Mouse (Mus musculus): ENCODE results near the gene Gm47791. TPM values are rescaled to one million over a fixed set of nuclear protein-coding genes. Genes with fewer than 3 reads are reported as not detected.

The Gm47791 gene
- polyA plus RNA-seq, 1 experiment from 2014 or later: not detected

GRCm38 (mm10) chr1:82779388-82779966, 8.4 kb upstream of the Gm47791 start:
- no peak overlapping the region for H3K4me2 ChIP-seq

GRCm38 (mm10) chr1:82775293-82775692, 4.2 kb upstream of the Gm47791 start:
- H3K27ac ChIP-seq (replicated peaks): no peak overlapping the region
- no peaks in the 10 kb centered on the region for H3K27me3 ChIP-seq
- H3K9me3 ChIP-seq: no peaks in the 10 kb centered on the region
- no peak for ATAC-seq (ENCODE audit: low FRiP score, low read depth)
- H3K36me3 ChIP-seq: no peaks in the 10 kb centered on the region
- no peak overlapping the region for H3K4me3 ChIP-seq
- H3K4me2 ChIP-seq: no peak overlapping the region
- WGBS: 94% methylated on average over 4 of the region's 4 CpGs
- H3K4me1 ChIP-seq (replicated peaks): no peaks in the 10 kb centered on the region
- no peak overlapping the region for H3K9ac ChIP-seq

More at GRCm38 (mm10) chr1:82779388-82779966, 8.4 kb upstream of the Gm47791 start:
- no peak overlapping the region for H3K9ac ChIP-seq
- no peak for ATAC-seq (ENCODE audit: low FRiP score, low read depth)
- H3K9me3 ChIP-seq: no peaks in the 10 kb centered on the region
- no peaks in the 10 kb centered on the region for H3K27me3 ChIP-seq
- no peak overlapping the region for H3K27ac ChIP-seq (replicated peaks)
- whole genome bisulfite sequencing: 88% methylated on average over 6 of the region's 6 CpGs
- H3K36me3 ChIP-seq: no peaks in the 10 kb centered on the region
- H3K4me1 ChIP-seq (replicated peaks): no peaks in the 10 kb centered on the region
- H3K4me3 ChIP-seq: no peak overlapping the region

GRCm38 (mm10) chr1:82773208-82773607, 2.2 kb upstream of the Gm47791 start:
- 76% methylated on average over 5 of the region's 5 CpGs for WGBS
- no peak overlapping the region for H3K9ac ChIP-seq
- no peaks in the 10 kb centered on the region for H3K36me3 ChIP-seq
- H3K4me2 ChIP-seq: no peak overlapping the region
- H3K4me3 ChIP-seq: no peak overlapping the region
- no peaks in the 10 kb centered on the region for H3K4me1 ChIP-seq (replicated peaks)
- no peaks in the 10 kb centered on the region for H3K9me3 ChIP-seq
- H3K27me3 ChIP-seq: no peaks in the 10 kb centered on the region
- ATAC-seq (ENCODE audit: low FRiP score, low read depth): no peak
- H3K27ac ChIP-seq (replicated peaks): no peak overlapping the region

- no peaks in the 10 kb centered on the region for H3K36me3 ChIP-seq
- H3K27me3 ChIP-seq: no peaks in the 10 kb centered on the region
- H3K4me1 ChIP-seq (replicated peaks): no peaks in the 10 kb centered on the region
- no peaks in the 10 kb centered on the region for H3K9me3 ChIP-seq
- H3K27ac ChIP-seq (replicated peaks): no peak overlapping the region
- WGBS: 90% methylated on average over 4 of the region's 4 CpGs
- no peak overlapping the region for H3K9ac ChIP-seq
- ATAC-seq (ENCODE audit: low FRiP score, low read depth): no peak
- H3K4me3 ChIP-seq: no peak overlapping the region
- no peak overlapping the region for H3K4me2 ChIP-seq
Observed at GRCm38 (mm10) chr1:82772428-82772827, 1.4 kb upstream of the Gm47791 start.

- Histone ChIP-seq H3K4me1 (replicated peaks) (no peaks in the 10 kb centered on the region), H3K27me3 (no peaks in the 10 kb centered on the region), H3K4me2 (no peak within 1 kb of the TSS), H3K36me3 (no peaks in the 10 kb centered on the region), H3K9me3 (no peaks in the 10 kb centered on the region), H3K27ac (replicated peaks) (no peak within 1 kb of the TSS), H3K4me3 (no peak within 1 kb of the TSS), H3K9ac (no peak within 1 kb of the TSS)
- WGBS: 79% methylated on average over 5 of the region's 5 CpGs
- no peak for ATAC-seq (ENCODE audit: low FRiP score, low read depth)
Observed at GRCm38 (mm10) chr1:82768269-82768668, 2.8 kb downstream of the Gm47791 start, which contains the start of gene Tm4sf20. Gene Tm4sf20 (minus strand): TSS chr1:82768461.

GRCm38 (mm10) chr1:82766641-82767040, 4.4 kb downstream of the Gm47791 start:
- no peaks in the 10 kb centered on the region for H3K4me1 ChIP-seq (replicated peaks)
- H3K4me3 ChIP-seq: no peak overlapping the region
- no peak for ATAC-seq (ENCODE audit: low FRiP score, low read depth)
- no peaks in the 10 kb centered on the region for H3K27me3 ChIP-seq
- no peak overlapping the region for H3K4me2 ChIP-seq
- H3K9me3 ChIP-seq: no peaks in the 10 kb centered on the region
- WGBS: 86% methylated on average over 4 of the region's 4 CpGs
- no peaks in the 10 kb centered on the region for H3K36me3 ChIP-seq
- no peak overlapping the region for H3K27ac ChIP-seq (replicated peaks)
- H3K9ac ChIP-seq: no peak overlapping the region

GRCm38 (mm10) chr1:82766227-82766626, 4.8 kb downstream of the Gm47791 start:
- Histone ChIP-seq H3K27ac (replicated peaks) (no peak overlapping the region), H3K9me3 (no peaks in the 10 kb centered on the region), H3K4me2 (no peak overlapping the region), H3K4me3 (no peak overlapping the region), H3K4me1 (replicated peaks) (no peaks in the 10 kb centered on the region), H3K9ac (no peak overlapping the region), H3K36me3 (no peaks in the 10 kb centered on the region), H3K27me3 (no peaks in the 10 kb centered on the region)
- WGBS: 87% methylated on average over 1 of the region's 1 CpGs
- no peak for ATAC-seq (ENCODE audit: low FRiP score, low read depth)

- H3K27ac ChIP-seq (replicated peaks): no peak overlapping the region
- ATAC-seq (ENCODE audit: low FRiP score, low read depth): no peak
- no peaks in the 10 kb centered on the region for H3K4me1 ChIP-seq (replicated peaks)
- WGBS: 91% methylated on average over 1 of the region's 1 CpGs
- no peak overlapping the region for H3K4me3 ChIP-seq
- 0 out of 2 replicates have a peak, but pooled peaks cover 6% of the 10 kb centered on the region for H3K36me3 ChIP-seq
- no peak overlapping the region for H3K9ac ChIP-seq
- H3K9me3 ChIP-seq: no peaks in the 10 kb centered on the region
- no peaks in the 10 kb centered on the region for H3K27me3 ChIP-seq
- H3K4me2 ChIP-seq: no peak overlapping the region
Observed at GRCm38 (mm10) chr1:82762274-82762673, 8.8 kb downstream of the Gm47791 start.

GRCm38 (mm10) chr1:82761454-82762169, 9.4 kb downstream of the Gm47791 start:
- ATAC-seq (ENCODE audit: low FRiP score, low read depth): no peak
- Histone ChIP-seq H3K27me3 (no peaks in the 10 kb centered on the region), H3K9ac (no peak overlapping the region), H3K4me2 (no peak overlapping the region), H3K27ac (replicated peaks) (no peak overlapping the region), H3K36me3 (0 out of 2 replicates have a peak, but pooled peaks cover 6% of the 10 kb centered on the region), H3K4me3 (no peak overlapping the region), H3K4me1 (replicated peaks) (no peaks in the 10 kb centered on the region), H3K9me3 (no peaks in the 10 kb centered on the region)
- WGBS: 95% methylated on average over 8 of the region's 8 CpGs

- 96% methylated on average over 1 of the region's 1 CpGs for WGBS
- Histone ChIP-seq H3K27me3 (no peaks in the 10 kb centered on the region), H3K36me3 (peaks cover 19% of the 10 kb centered on the region), H3K27ac (replicated peaks) (no peak overlapping the region), H3K4me1 (replicated peaks) (no peaks in the 10 kb centered on the region), H3K4me3 (no peak overlapping the region), H3K9ac (no peak overlapping the region), H3K4me2 (no peak overlapping the region), H3K9me3 (no peaks in the 10 kb centered on the region)
- no peak for ATAC-seq (ENCODE audit: low FRiP score, low read depth)
Observed at GRCm38 (mm10) chr1:82759520-82759919, 11.5 kb downstream of the Gm47791 start.

GRCm38 (mm10) chr1:82747714-82748452, 23.2 kb downstream of the Gm47791 start:
- 90% methylated on average over 2 of the region's 2 CpGs for WGBS
- no peak for ATAC-seq (ENCODE audit: low FRiP score, low read depth)
- no peak overlapping the region for H3K27ac ChIP-seq (replicated peaks)

GRCm38 (mm10) chr1:82746408-82746807, 24.6 kb downstream of the Gm47791 start:
- Histone ChIP-seq H3K36me3 (peaks cover 26% of the 10 kb centered on the region), H3K27ac (replicated peaks) (no peak overlapping the region), H3K4me3 (no peak overlapping the region), H3K9me3 (no peaks in the 10 kb centered on the region), H3K9ac (no peak overlapping the region), H3K4me2 (no peak overlapping the region), H3K4me1 (replicated peaks) (no peaks in the 10 kb centered on the region), H3K27me3 (no peaks in the 10 kb centered on the region)
- WGBS: 83% methylated on average over 4 of the region's 4 CpGs
- no peak for ATAC-seq (ENCODE audit: low FRiP score, low read depth)

More at GRCm38 (mm10) chr1:82747714-82748452, 23.2 kb downstream of the Gm47791 start:
- H3K4me1 ChIP-seq (replicated peaks): no peaks in the 10 kb centered on the region
- no peak overlapping the region for H3K4me2 ChIP-seq
- H3K27me3 ChIP-seq: no peaks in the 10 kb centered on the region
- H3K4me3 ChIP-seq: no peak overlapping the region
- H3K9ac ChIP-seq: no peak overlapping the region
- peaks cover 26% of the 10 kb centered on the region for H3K36me3 ChIP-seq
- no peaks in the 10 kb centered on the region for H3K9me3 ChIP-seq
